Mouse (Mus musculus) cerebellum, postnatal 36 days (tissue): Measurements from ENCODE around the gene Bri3.
"Not testable (repeated sequence)": the region's sequence is repeated elsewhere in the genome, so short reads cannot be mapped to it uniquely, and the experiment has no call there.

Source experiments
- DNase-seq, 2 experiments: peaks; one replicate each; pipeline ENCODE4 v3.0.0; 2021 to 2022; ENCODE audit warnings: mixed read lengths in 2 of 2

The Bri3 gene

GRCm38 (mm10) chr5:144364680-144365357, 120.6 kb downstream of the Bri3 start:
- DNase-seq: no peak

- DNase-seq: not testable (repeated sequence)
Observed at GRCm38 (mm10) chr5:144366551-144366950, 122.3 kb downstream of the Bri3 start.

GRCm38 (mm10) chr5:144368661-144369205, 124.5 kb downstream of the Bri3 start:
- DNase-seq: no peak

GRCm38 (mm10) chr5:144370986-144371385, 126.7 kb downstream of the Bri3 start:
- no peak for DNase-seq

GRCm38 (mm10) chr5:144372177-144372576, 127.9 kb downstream of the Bri3 start:
- no peak for DNase-seq

- DNase-seq: no peak
Observed at GRCm38 (mm10) chr5:144372885-144373284, 128.6 kb downstream of the Bri3 start.

GRCm38 (mm10) chr5:144379431-144379830, 135.2 kb downstream of the Bri3 start:
- no peak for DNase-seq

- no peak for DNase-seq
Observed at GRCm38 (mm10) chr5:144380689-144381088, 136.5 kb downstream of the Bri3 start.

GRCm38 (mm10) chr5:144381782-144382181, 137.5 kb downstream of the Bri3 start:
- DNase-seq: no peak

GRCm38 (mm10) chr5:144383936-144384335, 139.7 kb downstream of the Bri3 start:
- DNase-seq: no peak

GRCm38 (mm10) chr5:144387851-144388250, 143.6 kb downstream of the Bri3 start:
- DNase-seq: peak; percentile 61 to 63

- no peak for DNase-seq
Observed at GRCm38 (mm10) chr5:144394142-144394541, 149.9 kb downstream of the Bri3 start.

- no peak for DNase-seq
Observed at GRCm38 (mm10) chr5:144397566-144397965, 153.3 kb downstream of the Bri3 start.

GRCm38 (mm10) chr5:144400821-144401220, 156.6 kb downstream of the Bri3 start:
- DNase-seq: no peak

GRCm38 (mm10) chr5:144406256-144406655, 162.0 kb downstream of the Bri3 start:
- no peak for DNase-seq

GRCm38 (mm10) chr5:144410666-144411065, 166.4 kb downstream of the Bri3 start:
- DNase-seq: no peak

- DNase-seq: no peak
Observed at GRCm38 (mm10) chr5:144411702-144412101, 167.5 kb downstream of the Bri3 start.

GRCm38 (mm10) chr5:144412781-144413180, 168.5 kb downstream of the Bri3 start:
- DNase-seq: no peak

- DNase-seq: no peak
Observed at GRCm38 (mm10) chr5:144418456-144418855, 174.2 kb downstream of the Bri3 start.

- no peak for DNase-seq
Observed at GRCm38 (mm10) chr5:144420001-144420400, 175.8 kb downstream of the Bri3 start.

GRCm38 (mm10) chr5:144426697-144427096, 182.5 kb downstream of the Bri3 start:
- no peak for DNase-seq

- peak; percentile 39 to 61 for DNase-seq
Observed at GRCm38 (mm10) chr5:144427861-144428260, 183.6 kb downstream of the Bri3 start.

GRCm38 (mm10) chr5:144431481-144431880, 187.2 kb downstream of the Bri3 start:
- no peak for DNase-seq

GRCm38 (mm10) chr5:144439286-144440040, 195.2 kb downstream of the Bri3 start:
- peak; percentile 60 to 66 for DNase-seq
